8 mouse cellular contexts compared by ENCODE assay signal in the genomic region with DNA sequence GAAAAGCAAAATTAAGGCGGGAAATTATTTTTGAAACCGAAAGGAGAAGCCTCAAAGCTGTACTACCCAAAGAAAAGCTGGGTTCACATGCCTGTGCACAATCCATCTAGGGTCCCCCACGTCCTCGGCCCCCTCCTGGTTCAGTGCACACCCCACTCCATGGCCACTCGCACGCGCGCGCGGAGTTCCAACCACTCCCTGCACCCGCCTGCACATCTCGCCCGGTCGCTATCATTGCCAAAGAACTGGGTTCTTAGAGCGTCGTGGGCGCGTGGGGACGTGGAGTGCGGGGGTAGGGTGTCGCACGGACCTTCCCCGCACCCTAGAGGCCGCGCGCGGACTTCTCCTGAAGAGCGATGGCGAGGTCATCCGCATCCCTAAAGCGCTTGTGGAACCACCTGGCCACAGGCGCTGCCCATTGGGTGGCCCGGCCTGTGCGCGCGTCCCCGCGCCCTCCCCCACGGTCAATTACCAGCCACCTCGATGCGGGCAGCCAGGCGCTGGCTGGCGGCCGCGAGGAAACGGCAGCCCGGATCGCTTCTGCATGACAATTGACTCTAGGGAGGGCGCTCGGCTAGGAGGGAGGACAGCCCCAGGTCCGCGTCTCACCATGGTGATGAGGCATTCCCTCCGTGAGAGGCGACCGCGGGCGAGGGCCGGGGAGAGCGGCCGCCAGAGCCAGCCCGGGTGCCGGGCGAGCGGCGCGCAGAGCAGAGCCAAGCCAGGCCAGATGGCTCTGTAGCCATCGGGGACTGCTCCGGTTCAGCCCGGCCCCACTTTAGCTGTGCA. TPM values are rescaled to one million over a fixed set of nuclear protein-coding genes. Genes with fewer than 3 reads are reported as not detected.
DNase-seq lines count a peak whose midpoint lies in the region; ATAC-seq and TF ChIP-seq lines count a peak whose summit lies in the region.

No protein-coding gene starts in this region.

- no peak for DNase-seq in cerebellum, adult 11-12 months
- peak; percentile 87 for DNase-seq in R1 (ENCODE audit: low read depth, low spot score)
- DNase-seq in embryonic facial prominence, embryonic 10.5 days (ENCODE audit: low spot score): peak; percentile 80
- DNase-seq in kidney, postnatal 25 days: peak; percentile 31 to 60
- peak; percentile 54 for DNase-seq in lung, postnatal 0 days (ENCODE audit: low spot score)
- peak; percentile 75 for DNase-seq in retina, embryonic 14.5 days (ENCODE audit: low spot score)

- peak; percentile 20; the same call in 1 of the 2 replicates for TF ChIP-seq CTCF in lung, postnatal 0 days (IDR thresholded peaks at IDR 0.05)

- peak overlapping the region; percentile 100 for H3K4me2 ChIP-seq in heart, embryonic 12.5 days
- H3K4me2 ChIP-seq in lung, postnatal 0 days (replicated peaks; ENCODE audit: low read depth, low read length): peak overlapping the region; percentile 76

- H3K9ac ChIP-seq in heart, embryonic 12.5 days: peak overlapping the region; percentile 74
- H3K9ac ChIP-seq in lung, postnatal 0 days (replicated peaks; ENCODE audit: low read depth): no peak overlapping the region

- peaks cover 76% of the 10 kb centered on the region for H3K27me3 ChIP-seq in embryonic facial prominence, embryonic 10.5 days (replicated peaks; ENCODE audit: low read depth, poor library complexity, severe bottlenecking)
- H3K27me3 ChIP-seq in heart, embryonic 12.5 days (replicated peaks): peaks cover 31% of the 10 kb centered on the region
- H3K27me3 ChIP-seq in lung, postnatal 0 days (replicated peaks; ENCODE audit: insufficient read depth, low read length): peaks cover 30% of the 10 kb centered on the region; the same call in 1 of the 2 replicates

- H3K4me1 ChIP-seq in embryonic facial prominence, embryonic 10.5 days: peaks cover 38% of the 10 kb centered on the region
- H3K4me1 ChIP-seq in heart, embryonic 12.5 days (replicated peaks): peaks cover 26% of the 10 kb centered on the region
- no peaks in the 10 kb centered on the region for H3K4me1 ChIP-seq in lung, postnatal 0 days (ENCODE audit: insufficient read depth, low read depth, low read length)

- H3K4me3 ChIP-seq in embryonic facial prominence, embryonic 10.5 days: peak overlapping the region; percentile 65
- H3K4me3 ChIP-seq in heart, embryonic 12.5 days: peak overlapping the region; percentile 61
- peak overlapping the region; percentile 51 for H3K4me3 ChIP-seq in lung, postnatal 0 days (ENCODE audit: low read depth, low read length)

- no peaks in the 10 kb centered on the region for H3K36me3 ChIP-seq in embryonic facial prominence, embryonic 10.5 days (replicated peaks)
- no peaks in the 10 kb centered on the region for H3K36me3 ChIP-seq in heart, embryonic 12.5 days
- no peaks in the 10 kb centered on the region for H3K36me3 ChIP-seq in lung, postnatal 0 days (ENCODE audit: insufficient read depth, low read length)

- TF ChIP-seq EP300 in lung, postnatal 0 days (IDR thresholded peaks at IDR 0.05): no peak

- H3K9me3 ChIP-seq in embryonic facial prominence, embryonic 10.5 days: no peaks in the 10 kb centered on the region
- H3K9me3 ChIP-seq in heart, embryonic 12.5 days (replicated peaks): no peaks in the 10 kb centered on the region
- no peaks in the 10 kb centered on the region for H3K9me3 ChIP-seq in lung, postnatal 0 days (ENCODE audit: low read length)

- ATAC-seq in cerebellum, adult (ENCODE audit: insufficient number of reproducible peaks, low FRiP score, low TSS enrichment): peak; percentile 45; the same call in 1 of the 2 replicates
- peak; percentile 66 for ATAC-seq in heart, embryonic 12.5 days (ENCODE audit: insufficient number of reproducible peaks, low FRiP score)
- peak; percentile 67 for ATAC-seq in lung, postnatal 0 days

- under 1% methylated on average over 69 of the region's 69 CpGs for WGBS in embryonic facial prominence, embryonic 10.5 days
- under 1% methylated on average over 69 of the region's 69 CpGs for WGBS in heart, embryonic 12.5 days
- WGBS in lung, postnatal 0 days: under 1% methylated on average over 67 of the region's 69 CpGs

- peak overlapping the region; percentile 76 for H3K27ac ChIP-seq in embryonic facial prominence, embryonic 10.5 days (replicated peaks)
- peak overlapping the region; percentile 35; the same call in 1 of the 2 replicates for H3K27ac ChIP-seq in heart, embryonic 12.5 days (ENCODE audit: poor library complexity, severe bottlenecking)
- no peak overlapping the region for H3K27ac ChIP-seq in lung, postnatal 0 days (ENCODE audit: low read length)

RNA-seq across cellular contexts. Expression of a gene that starts 12.4 kb away (rescaled TPM):
- polyA plus RNA-seq in embryonic facial prominence, embryonic 10.5 days (2016; fragmentation: Nextera tagmentation; extraction: Ambion mirVana): 94.6 and 94.8 TPM in 2 replicates
- 55.8 and 56.8 TPM in 2 replicates for polyA plus RNA-seq in heart, embryonic 12.5 days (2016; fragmentation: Nextera tagmentation; extraction: Ambion mirVana)
- 47.9 and 50.7 TPM in 2 replicates for polyA plus RNA-seq in lung, postnatal 0 days (2015; fragmentation: Nextera tagmentation; extraction: Ambion mirVana)
